Mouse (Mus musculus) cerebral cortex, adult 2 months (tissue): ENCODE measurements around the gene Mrtfb.

Experiments used
- WGBS: fragments of 180-500 bp; shearing (Covaris S2); methylation state at CpG from one replicate; pipeline ENCODE4 v1.1.7; 2018; 5-methylcytosine and 5-hydroxymethylcytosine counted together

The Mrtfb gene

GRCm38 (mm10) chr16:13354431-13354830 lies 98.2 kb downstream of the Mrtfb start:
- 70% methylated on average over 5 of the region's 5 CpGs for WGBS

DNA sequence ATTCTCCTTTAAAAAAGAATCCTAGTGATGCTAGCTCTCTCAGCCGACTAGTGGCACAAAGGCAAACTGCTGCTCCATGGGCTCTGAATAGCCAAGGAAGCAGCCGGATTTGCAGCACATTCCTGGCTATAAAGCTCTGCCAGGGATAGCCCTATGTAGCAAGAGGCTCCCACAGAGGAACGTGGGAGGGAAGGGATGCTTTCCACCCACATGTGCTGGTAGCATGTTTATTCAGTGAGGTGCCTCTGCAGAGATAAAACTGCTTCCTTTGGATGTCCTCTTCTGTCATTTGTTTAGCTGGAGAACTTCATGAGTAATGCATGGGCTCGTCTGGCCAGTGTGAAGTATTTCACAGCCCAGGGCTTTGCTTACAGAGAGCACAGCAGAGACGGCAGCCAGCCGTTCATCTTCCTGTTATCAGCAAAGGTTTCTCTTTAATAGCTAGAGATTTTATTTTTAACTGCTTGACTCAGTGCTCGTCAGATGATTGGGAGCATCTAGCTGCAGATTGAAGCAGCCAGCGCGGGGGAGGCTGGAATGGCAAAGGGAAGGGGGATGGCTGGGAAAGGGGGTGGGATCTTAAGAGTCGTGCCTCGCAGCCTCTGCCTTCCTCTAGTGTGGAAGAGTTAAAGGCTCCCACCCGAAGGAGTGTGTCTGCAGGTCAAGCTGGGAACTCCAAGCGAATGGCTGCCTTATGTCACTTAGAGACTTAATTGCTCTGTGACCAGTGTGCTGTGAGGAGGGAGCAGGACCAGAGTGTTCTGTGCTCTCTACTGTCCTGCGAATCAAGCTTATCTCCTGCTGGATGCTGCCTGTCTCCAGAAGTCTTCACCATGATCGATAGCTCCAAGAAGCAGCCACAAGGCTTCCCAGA lies 101.8 kb downstream of the Mrtfb start:
- 6% methylated on average over 15 of the region's 15 CpGs for WGBS

DNA sequence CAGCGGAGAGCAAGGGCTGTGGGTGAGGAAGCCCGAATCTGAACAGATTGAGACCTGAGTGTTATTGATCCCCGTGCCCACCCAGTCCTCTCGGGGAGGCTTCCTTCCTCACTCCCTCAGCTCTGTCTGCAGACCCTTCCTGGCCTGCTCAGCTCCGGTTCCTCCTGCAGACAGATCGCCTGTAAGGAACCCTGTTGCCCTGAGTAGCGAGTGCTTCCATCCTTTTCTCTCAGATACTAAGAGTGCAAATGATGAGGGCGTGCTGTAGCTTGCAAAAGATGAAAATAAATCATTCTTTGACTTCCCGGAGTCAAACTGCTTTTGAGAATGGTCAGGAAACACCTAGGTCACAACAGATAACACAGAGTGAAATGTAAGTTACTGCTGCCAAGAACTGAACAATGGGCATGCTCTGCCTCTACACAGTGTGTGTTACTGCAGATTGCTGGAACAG lies 103.2 kb downstream of the Mrtfb start:
- 11% methylated on average over 9 of the region's 9 CpGs for WGBS

DNA sequence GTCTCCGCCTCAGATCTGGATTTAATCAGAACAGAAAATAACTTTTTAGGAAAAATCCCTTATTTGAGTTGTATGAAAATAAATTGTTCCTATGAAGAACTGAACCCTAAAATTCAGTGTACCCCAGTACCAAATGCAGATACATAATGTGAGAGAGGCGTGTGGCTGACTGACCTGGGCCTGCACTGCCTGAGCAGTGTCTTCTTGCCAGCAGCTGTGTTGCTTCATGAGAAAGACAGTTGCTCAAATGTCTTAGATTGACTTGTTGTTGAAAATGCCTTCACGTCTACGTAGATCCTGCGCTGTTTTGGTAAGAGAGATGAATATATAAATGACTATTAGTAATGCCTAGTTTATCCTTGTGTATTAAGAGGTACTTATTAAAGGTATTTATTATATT lies 104.6 kb downstream of the Mrtfb start:
- 48% methylated on average over 5 of the region's 5 CpGs for WGBS

GRCm38 (mm10) chr16:13363141-13363540 lies 106.9 kb downstream of the Mrtfb start:
- WGBS, result 43% methylated on average over 5 of the region's 5 CpGs

- WGBS, result 44% methylated on average over 3 of the region's 3 CpGs
Measured at GRCm38 (mm10) chr16:13364145-13364544, 107.9 kb downstream of the Mrtfb start.

DNA sequence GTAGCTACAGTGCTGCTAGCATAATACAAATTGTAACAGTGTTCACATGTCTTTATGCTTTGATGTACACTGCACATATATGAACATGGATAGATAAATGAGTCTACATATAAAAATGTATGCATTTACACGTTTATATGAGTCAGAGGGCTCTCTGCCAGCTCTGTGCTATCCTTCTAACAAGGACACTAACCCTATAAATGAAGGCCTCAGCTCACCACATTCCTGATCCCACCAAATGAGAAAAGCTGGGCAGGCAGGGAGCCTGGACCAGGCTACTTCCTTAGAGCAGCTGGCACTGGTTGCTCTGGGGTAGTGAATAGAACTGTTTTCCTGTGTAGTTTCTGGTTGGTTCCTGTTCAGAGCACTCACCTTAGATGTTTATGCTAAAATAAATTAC lies 110.0 kb downstream of the Mrtfb start:
- WGBS, result 5% methylated on average over 1 of the region's 1 CpGs

DNA sequence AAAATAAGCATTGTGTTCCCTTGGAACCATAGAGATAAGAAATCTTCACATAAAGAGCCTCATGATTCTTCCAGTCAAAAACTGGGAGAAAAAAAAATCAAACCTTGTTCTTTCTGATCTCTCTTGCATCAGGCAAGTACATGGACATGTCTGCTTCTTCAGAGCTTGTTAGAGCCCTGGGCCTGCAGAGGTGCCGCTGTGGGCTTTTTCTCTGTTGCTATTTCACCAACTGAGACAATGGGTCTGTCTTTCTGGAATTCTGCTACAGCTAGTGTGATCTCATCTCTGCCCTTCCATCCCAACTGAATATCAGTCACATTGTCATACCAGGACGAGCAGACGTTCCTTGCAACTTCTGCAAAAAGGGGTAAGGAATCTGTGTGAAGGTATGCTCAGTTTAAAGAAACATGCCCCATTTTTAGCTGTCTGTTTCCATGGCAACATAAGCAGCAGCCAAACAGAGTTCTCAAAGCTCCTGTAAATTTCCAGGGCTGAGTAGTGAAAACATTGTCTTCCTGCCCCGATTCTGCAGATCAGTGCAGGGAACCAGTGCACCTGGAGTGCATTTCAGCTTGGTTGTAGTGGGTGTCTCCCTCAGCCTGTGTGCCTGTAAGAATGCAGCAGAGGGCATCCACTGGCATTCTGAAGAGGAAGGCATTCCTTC lies 110.7 kb downstream of the Mrtfb start:
- WGBS, result 5% methylated on average over 4 of the region's 4 CpGs

- WGBS, result 17% methylated on average over 2 of the region's 2 CpGs
Measured at GRCm38 (mm10) chr16:13367466-13367856, 111.2 kb downstream of the Mrtfb start.

DNA sequence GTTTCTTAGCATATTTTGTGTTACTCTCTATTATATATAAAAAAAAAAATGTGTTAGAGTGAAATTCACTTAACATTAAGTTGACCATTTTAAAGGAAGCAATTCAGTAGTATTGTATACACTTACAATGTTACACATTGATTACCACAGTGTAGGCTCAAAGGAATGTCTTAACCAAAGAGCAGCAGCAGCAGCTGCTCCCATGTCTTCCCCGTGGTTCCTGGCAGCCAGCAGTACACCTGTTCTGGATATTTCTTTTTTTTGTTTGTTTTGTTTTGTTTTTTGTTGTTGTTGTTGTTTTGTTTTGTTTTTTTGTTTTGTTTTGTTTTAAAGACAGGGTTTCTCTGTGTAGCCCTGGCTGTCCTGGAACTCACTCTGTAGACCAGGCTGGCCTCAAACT lies 112.4 kb downstream of the Mrtfb start:
- 60% methylated on average over 1 of the region's 1 CpGs for WGBS

- WGBS, result 14% methylated on average over 11 of the region's 11 CpGs
Measured at GRCm38 (mm10) chr16:13371740-13372287, 115.5 kb downstream of the Mrtfb start.

DNA sequence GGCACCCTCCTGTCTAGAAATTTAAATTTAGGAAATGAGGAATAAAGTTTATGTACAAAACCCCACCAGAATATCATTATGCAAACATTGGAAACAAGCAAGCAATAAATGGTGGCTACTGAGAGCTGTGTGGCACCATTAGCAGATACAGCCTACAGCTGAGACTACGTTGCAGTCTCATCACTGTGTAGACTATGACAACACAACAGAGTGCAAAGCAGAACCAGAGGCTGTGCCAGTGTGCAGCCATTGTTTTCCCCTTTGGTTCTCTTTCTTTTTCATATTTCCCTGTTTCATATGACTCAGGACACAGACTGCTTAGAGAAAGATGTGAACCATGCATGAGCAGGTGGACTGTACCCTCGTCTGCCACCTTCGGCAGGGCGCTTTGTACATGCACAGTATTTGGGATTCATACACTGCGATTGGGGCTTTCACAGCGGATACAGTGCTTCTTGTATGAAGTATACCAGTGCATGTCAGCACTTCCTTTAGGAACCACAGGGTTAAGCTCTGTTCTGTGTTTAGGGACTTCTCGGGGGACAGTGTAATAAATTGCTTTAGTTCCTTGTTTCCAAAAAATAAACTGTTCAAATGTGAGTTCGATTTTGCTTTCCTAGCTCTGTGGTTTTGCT lies 116.7 kb downstream of the Mrtfb start:
- 65% methylated on average over 8 of the region's 8 CpGs for WGBS

- 71% methylated on average over 7 of the region's 7 CpGs for WGBS
Measured at GRCm38 (mm10) chr16:13376947-13377486, 120.7 kb downstream of the Mrtfb start.

GRCm38 (mm10) chr16:13378157-13378556 lies 121.9 kb downstream of the Mrtfb start:
- WGBS, result 79% methylated on average over 5 of the region's 5 CpGs

DNA sequence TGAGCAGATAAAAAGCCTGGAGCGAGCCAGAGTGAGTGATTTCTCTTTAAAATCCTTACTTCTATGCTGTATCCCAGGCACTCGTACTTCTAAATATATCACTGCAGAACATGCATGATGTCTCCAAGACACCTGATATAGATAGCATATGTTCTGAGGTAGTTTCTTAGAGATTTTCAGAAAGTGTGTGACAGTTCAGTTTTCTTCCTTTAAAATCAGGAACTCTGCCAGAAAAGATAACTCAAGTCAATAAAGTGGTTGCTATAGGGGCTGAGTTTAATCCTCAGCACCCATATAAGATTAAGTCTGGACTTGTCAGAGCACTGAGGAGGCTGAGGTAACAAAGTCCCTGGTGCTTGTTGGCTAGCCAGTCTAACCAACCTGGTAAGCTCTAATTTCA lies 123.6 kb downstream of the Mrtfb start:
- WGBS, result 61% methylated on average over 2 of the region's 2 CpGs

DNA sequence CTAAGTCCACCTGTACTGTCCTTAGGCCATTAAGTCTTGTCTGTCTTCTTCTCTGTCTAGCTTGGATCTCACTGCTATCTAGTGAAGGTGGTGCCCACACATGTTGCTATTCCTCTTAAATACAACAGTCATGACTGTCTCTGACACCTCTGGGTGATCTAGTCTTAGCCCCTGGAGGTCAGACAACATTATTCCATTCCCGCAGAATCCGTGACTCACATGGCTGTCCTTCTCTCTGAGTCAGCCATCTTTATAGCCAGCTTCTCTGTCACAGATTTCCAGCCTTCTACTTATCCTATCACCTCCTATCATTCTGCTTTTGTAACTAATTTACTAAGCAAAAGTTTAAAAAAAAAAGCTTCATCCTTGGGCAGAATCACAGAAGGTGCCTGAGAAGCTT lies 125.5 kb downstream of the Mrtfb start:
- WGBS, result 62% methylated on average over 2 of the region's 2 CpGs

GRCm38 (mm10) chr16:13387306-13387705 lies 131.0 kb downstream of the Mrtfb start:
- 67% methylated on average over 4 of the region's 4 CpGs for WGBS

- 59% methylated on average over 2 of the region's 2 CpGs for WGBS
Measured at GRCm38 (mm10) chr16:13400375-13400774, 144.1 kb downstream of the Mrtfb start.

DNA sequence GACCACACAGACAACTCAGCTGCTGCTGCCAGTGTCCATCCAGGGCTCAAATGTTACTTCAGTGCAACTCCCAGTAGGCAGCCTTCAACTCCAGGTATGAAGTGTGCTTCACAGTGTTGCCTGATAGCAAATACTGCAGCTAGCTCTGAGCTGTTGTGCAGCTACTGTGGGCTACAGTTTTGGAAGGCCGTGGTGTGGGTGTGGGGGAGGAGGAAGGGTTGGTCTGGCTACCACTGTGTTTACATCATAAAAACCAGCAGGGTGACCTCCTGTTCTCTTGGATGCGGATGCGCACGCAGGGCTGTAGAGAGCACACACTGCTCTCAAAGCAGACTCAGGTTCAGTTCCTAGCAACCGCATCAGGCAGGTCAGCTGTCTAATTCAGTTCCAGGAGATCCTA lies 145.3 kb downstream of the Mrtfb start:
- 67% methylated on average over 5 of the region's 5 CpGs for WGBS

DNA sequence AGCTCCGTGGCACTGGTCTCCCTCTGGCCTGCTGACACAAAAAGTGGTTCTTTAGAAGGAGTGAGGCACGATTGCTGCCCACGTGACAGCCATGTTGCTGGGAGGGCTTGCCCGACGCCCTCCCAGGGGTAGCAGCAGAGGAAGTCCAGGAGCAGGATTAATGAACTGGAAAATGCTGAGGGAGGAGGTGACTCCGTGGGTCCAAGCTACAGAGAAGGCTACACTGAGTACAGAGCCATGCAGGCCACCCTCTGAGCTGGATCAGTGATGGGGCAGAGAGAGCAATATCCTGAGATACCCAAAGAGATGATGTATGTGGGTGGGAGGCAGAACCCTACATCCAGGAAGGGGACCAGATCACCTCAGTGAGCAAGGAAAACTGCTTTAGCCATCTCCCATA lies 148.4 kb downstream of the Mrtfb start:
- 76% methylated on average over 6 of the region's 6 CpGs for WGBS

DNA sequence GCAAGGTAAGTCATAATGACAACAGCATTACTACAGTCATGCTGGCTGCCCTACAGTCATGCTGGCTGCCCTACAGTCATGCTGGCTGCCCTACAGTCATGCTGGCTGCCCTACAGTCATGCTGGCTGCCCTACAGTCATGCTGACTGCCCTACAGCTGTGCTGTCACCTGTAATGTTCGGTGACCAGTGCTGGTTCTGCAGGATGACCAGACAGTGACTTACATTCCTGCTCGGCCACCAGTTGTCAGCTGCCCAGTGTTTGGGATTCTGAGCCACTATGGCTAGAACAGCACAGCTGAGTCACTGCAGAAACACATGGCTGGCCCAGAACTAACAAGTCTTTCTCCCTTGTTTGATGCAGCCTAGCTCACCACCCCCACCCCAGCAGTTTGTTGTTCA lies 149.1 kb downstream of the Mrtfb start:
- WGBS, result 60% methylated on average over 2 of the region's 2 CpGs

DNA sequence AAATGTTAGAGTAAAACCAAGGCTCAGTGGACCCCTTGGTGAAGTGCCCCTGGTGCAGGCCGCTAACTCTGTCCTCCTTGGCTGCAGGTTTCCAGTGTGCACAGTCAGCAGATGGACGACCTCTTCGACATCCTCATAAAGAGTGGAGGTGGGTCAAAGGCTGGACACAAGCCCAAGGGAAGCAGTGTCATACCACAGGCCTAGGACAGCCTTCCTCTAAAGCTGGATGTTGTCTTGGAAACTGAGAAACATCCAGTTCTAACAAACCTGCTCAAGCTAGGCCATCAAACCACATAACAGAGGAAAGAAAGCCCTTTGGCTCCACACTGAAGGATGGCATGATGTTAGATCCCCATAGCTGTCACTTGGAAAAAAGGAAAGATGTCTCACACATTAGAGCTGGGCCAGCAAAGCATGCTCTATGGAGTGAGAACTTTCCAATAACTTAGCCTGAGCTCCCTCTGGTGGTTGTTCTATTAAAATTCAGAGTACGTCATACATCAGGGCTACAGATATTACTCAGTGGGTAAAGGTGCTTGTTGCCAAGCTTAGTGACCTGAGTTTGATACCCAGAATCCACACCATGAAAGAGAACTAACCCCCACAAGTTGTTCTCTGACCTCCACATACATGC lies 153.4 kb downstream of the Mrtfb start:
- WGBS, result 56% methylated on average over 4 of the region's 4 CpGs
